Mouse (Mus musculus): ENCODE measurements at regions not wholly inside any gene's neighbourhood (a gene's known extent, or its start where the extent isn't known, plus 50 kb on each side); places are given as distances from the start of the nearest gene placed in this dataset.

DNA sequence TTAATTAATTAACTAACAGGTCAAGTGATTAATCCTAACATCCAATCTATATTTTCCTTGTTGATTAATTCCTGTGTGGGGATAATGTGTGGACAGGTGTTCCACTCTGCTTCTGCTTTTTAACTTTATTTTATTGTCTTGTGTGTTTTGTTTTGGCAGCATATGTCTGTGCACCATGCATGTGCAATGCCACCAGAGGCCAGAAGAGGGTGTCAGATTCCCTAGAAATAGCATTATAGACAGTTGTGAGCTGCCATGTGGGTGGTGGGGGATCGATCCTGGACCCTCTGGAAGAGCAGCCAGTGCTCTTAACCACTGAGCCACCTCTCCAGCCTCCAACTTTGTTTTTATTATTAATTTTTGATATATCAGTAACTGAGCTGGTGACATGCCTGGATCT, 65.6 kb downstream of the En1 start:
- peaks cover 57% of the 10 kb centered on the region for H3K9me3 ChIP-seq (replicated peaks)
- ATAC-seq (ENCODE audit: extremely low read depth, insufficient number of reproducible peaks, low FRiP score, poor library complexity, severe bottlenecking) (no peak), DNase-seq (ENCODE audit: low spot score) (no peak)
- no peaks in the 10 kb centered on the region for H3K4me1 ChIP-seq (ENCODE audit: insufficient read depth, low read depth, low read length)
- no peak overlapping the region for H3K4me3 ChIP-seq (ENCODE audit: low read depth, low read length)
- TF ChIP-seq CTCF (IDR thresholded peaks at IDR 0.05; ENCODE audit: low read depth, low read length) (no peak), GATA1 (IDR thresholded peaks at IDR 0.05; ENCODE audit: borderline replicate concordance, low read length) (no peak), POLR2AphosphoS5 (IDR thresholded peaks at IDR 0.05; ENCODE audit: insufficient replicate concordance, low read depth, low read length) (no peak), TAL1 (conservative IDR thresholded peaks at IDR 0.05; ENCODE audit: low read depth, low read length) (no peak), GATA2 (IDR thresholded peaks at IDR 0.05; ENCODE audit: borderline replicate concordance, low read depth, low read length) (no peak)
- H3K36me3 ChIP-seq (replicated peaks), result no peaks in the 10 kb centered on the region
- H3K27me3 ChIP-seq (ENCODE audit: insufficient read depth, low read length), result no peaks in the 10 kb centered on the region

DNA sequence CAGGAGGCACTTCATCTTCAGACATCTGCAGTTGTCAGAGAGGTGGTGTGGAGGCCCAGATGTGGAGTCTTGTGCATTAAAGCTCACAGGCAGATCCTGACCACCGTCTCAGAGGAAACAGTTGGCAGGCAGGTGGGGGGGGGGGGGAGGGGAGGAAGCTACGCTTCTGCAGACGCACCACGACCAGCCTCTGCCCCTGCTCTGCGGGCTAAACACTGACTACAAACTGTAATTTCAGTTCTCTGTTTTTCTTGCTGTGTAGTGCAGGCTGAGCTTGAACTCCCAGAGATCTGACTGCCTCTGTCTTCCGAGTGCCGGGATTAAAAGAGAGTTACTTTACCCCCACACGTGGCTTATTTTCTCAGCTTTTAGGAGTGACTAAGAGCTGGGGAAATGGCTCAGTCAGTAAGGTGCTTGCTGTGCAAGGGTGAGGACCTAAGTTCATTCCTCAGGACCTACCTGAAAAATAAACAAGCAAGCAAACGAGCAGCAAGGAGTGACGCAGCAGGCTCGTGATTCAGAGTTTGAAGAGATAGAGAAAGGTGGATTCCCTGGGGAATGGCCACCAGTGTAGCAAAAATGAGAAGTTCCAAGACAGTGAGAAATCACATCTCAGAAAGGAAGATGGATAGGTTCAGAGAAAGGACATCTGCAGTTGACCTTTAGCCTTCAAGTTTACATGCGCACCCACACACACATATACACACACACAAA, 81.5 kb downstream of the En1 start:
- Histone ChIP-seq H3K27me3 (ENCODE audit: insufficient read depth, low read length) (no peaks in the 10 kb centered on the region), H3K4me1 (ENCODE audit: insufficient read depth, low read depth, low read length) (no peaks in the 10 kb centered on the region), H3K36me3 (replicated peaks) (no peaks in the 10 kb centered on the region), H3K4me3 (ENCODE audit: low read depth, low read length) (no peak overlapping the region), H3K9me3 (replicated peaks) (peaks cover 79% of the 10 kb centered on the region)
- DNase-seq (ENCODE audit: low spot score), result no peak
- no peak for TF ChIP-seq CTCF (IDR thresholded peaks at IDR 0.05; ENCODE audit: low read depth, low read length)
- no peak for TF ChIP-seq TAL1 (conservative IDR thresholded peaks at IDR 0.05; ENCODE audit: low read depth, low read length)
- TF ChIP-seq GATA1 (IDR thresholded peaks at IDR 0.05; ENCODE audit: borderline replicate concordance, low read length), result no peak
- no peak for TF ChIP-seq GATA2 (IDR thresholded peaks at IDR 0.05; ENCODE audit: borderline replicate concordance, low read depth, low read length)
- no peak for TF ChIP-seq POLR2AphosphoS5 (IDR thresholded peaks at IDR 0.05; ENCODE audit: insufficient replicate concordance, low read depth, low read length)
- ATAC-seq (ENCODE audit: extremely low read depth, insufficient number of reproducible peaks, low FRiP score, poor library complexity, severe bottlenecking), result no peak

DNA sequence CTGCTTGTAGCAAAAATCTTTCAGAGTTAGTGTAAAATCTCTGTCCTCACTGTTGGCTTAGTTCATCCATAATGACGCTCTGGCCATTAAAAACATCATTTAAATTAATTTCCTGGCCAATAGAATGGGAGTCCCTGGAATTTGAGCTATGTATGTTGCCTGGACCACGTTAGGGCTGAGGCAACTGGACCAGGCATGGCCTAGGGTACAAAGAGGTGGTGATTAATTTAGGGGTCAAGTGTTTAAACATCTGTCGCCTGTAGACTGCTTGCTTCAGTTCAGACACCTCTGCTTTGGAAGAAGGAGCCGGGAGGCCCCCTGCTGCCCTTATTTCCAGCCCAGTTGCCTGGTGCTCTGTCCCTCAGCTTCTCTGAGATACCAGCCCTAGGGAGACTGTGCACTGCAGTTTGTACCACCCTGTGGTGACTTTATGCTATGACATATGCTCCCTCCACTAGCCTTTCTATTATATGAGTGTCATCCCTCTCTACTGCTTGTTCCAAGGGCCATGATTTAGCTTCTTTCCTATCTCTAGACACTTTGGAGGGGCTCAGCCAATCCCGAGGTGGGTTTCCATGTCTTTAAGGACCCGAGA, 83.5 kb downstream of the En1 start:
- Histone ChIP-seq H3K27me3 (ENCODE audit: insufficient read depth, low read length) (no peaks in the 10 kb centered on the region), H3K36me3 (replicated peaks) (no peaks in the 10 kb centered on the region), H3K4me3 (ENCODE audit: low read depth, low read length) (no peak overlapping the region), H3K4me1 (ENCODE audit: insufficient read depth, low read depth, low read length) (no peaks in the 10 kb centered on the region), H3K9me3 (replicated peaks) (peaks cover 77% of the 10 kb centered on the region)
- DNase-seq (ENCODE audit: low spot score) (no peak), ATAC-seq (ENCODE audit: extremely low read depth, insufficient number of reproducible peaks, low FRiP score, poor library complexity, severe bottlenecking) (no peak)
- TF ChIP-seq POLR2AphosphoS5 (IDR thresholded peaks at IDR 0.05; ENCODE audit: insufficient replicate concordance, low read depth, low read length), result no peak

- Histone ChIP-seq H3K36me3 (replicated peaks) (no peaks in the 10 kb centered on the region), H3K4me1 (ENCODE audit: insufficient read depth, low read depth, low read length) (no peaks in the 10 kb centered on the region), H3K9me3 (replicated peaks) (peaks cover 78% of the 10 kb centered on the region), H3K27me3 (ENCODE audit: insufficient read depth, low read length) (no peaks in the 10 kb centered on the region), H3K4me3 (ENCODE audit: low read depth, low read length) (no peak overlapping the region)
- ATAC-seq (ENCODE audit: extremely low read depth, insufficient number of reproducible peaks, low FRiP score, poor library complexity, severe bottlenecking), result no peak
- DNase-seq (ENCODE audit: low spot score), result no peak
- TF ChIP-seq GATA1 (IDR thresholded peaks at IDR 0.05; ENCODE audit: borderline replicate concordance, low read length) (no peak), GATA2 (IDR thresholded peaks at IDR 0.05; ENCODE audit: borderline replicate concordance, low read depth, low read length) (no peak), POLR2AphosphoS5 (IDR thresholded peaks at IDR 0.05; ENCODE audit: insufficient replicate concordance, low read depth, low read length) (no peak), CTCF (IDR thresholded peaks at IDR 0.05; ENCODE audit: low read depth, low read length) (no peak), TAL1 (conservative IDR thresholded peaks at IDR 0.05; ENCODE audit: low read depth, low read length) (no peak)
Observed at GRCm38 (mm10) chr1:120691571-120691970, 89.4 kb downstream of the En1 start.

- no peak for TF ChIP-seq GATA1 (IDR thresholded peaks at IDR 0.05; ENCODE audit: borderline replicate concordance, low read length)
- TF ChIP-seq POLR2AphosphoS5 (IDR thresholded peaks at IDR 0.05; ENCODE audit: insufficient replicate concordance, low read depth, low read length), result no peak
- no peak for TF ChIP-seq CTCF (IDR thresholded peaks at IDR 0.05; ENCODE audit: low read depth, low read length)
- TF ChIP-seq GATA2 (IDR thresholded peaks at IDR 0.05; ENCODE audit: borderline replicate concordance, low read depth, low read length), result no peak
- no peak for TF ChIP-seq TAL1 (conservative IDR thresholded peaks at IDR 0.05; ENCODE audit: low read depth, low read length)
- ATAC-seq (ENCODE audit: extremely low read depth, insufficient number of reproducible peaks, low FRiP score, poor library complexity, severe bottlenecking), result no peak
- DNase-seq (ENCODE audit: low spot score), result no peak
- peaks cover 66% of the 10 kb centered on the region for H3K9me3 ChIP-seq (replicated peaks)
- no peaks in the 10 kb centered on the region for H3K36me3 ChIP-seq (replicated peaks)
- no peaks in the 10 kb centered on the region for H3K27me3 ChIP-seq (ENCODE audit: insufficient read depth, low read length)
- no peaks in the 10 kb centered on the region for H3K4me1 ChIP-seq (ENCODE audit: insufficient read depth, low read depth, low read length)
- H3K4me3 ChIP-seq (ENCODE audit: low read depth, low read length), result no peak overlapping the region
Observed at GRCm38 (mm10) chr1:120698189-120698588, 96.0 kb downstream of the En1 start.

GRCm38 (mm10) chr1:120704201-120704600, 102.0 kb downstream of the En1 start:
- no peaks in the 10 kb centered on the region for H3K4me1 ChIP-seq (ENCODE audit: insufficient read depth, low read depth, low read length)

More at GRCm38 (mm10) chr1:120704201-120704600, 102.0 kb downstream of the En1 start:
- H3K36me3 ChIP-seq (replicated peaks), result no peaks in the 10 kb centered on the region
- H3K4me3 ChIP-seq (ENCODE audit: low read depth, low read length), result no peak overlapping the region
- no peak for TF ChIP-seq GATA1 (IDR thresholded peaks at IDR 0.05; ENCODE audit: borderline replicate concordance, low read length)
- no peak for TF ChIP-seq CTCF (IDR thresholded peaks at IDR 0.05; ENCODE audit: low read depth, low read length)
- no peak for TF ChIP-seq TAL1 (conservative IDR thresholded peaks at IDR 0.05; ENCODE audit: low read depth, low read length)
- TF ChIP-seq GATA2 (IDR thresholded peaks at IDR 0.05; ENCODE audit: borderline replicate concordance, low read depth, low read length), result no peak
- no peak for TF ChIP-seq POLR2AphosphoS5 (IDR thresholded peaks at IDR 0.05; ENCODE audit: insufficient replicate concordance, low read depth, low read length)
- H3K27me3 ChIP-seq (ENCODE audit: insufficient read depth, low read length), result no peaks in the 10 kb centered on the region
- peaks cover 64% of the 10 kb centered on the region for H3K9me3 ChIP-seq (replicated peaks)
- no peak for ATAC-seq (ENCODE audit: extremely low read depth, insufficient number of reproducible peaks, low FRiP score, poor library complexity, severe bottlenecking)
- DNase-seq (ENCODE audit: low spot score), result no peak

Measured in G1E (cell line).